Mouse (Mus musculus): Measurements from ENCODE around the gene Gm45062.

Gene Gm45062

GRCm38 (mm10) chr6:8582377-8582776 lies 323.1 kb downstream of the Gm45062 start:
- TF ChIP-seq GATA4 (IDR thresholded peaks at IDR 0.05; ENCODE audit: insufficient replicate concordance, low read length): no peak

- TF ChIP-seq GATA4 (IDR thresholded peaks at IDR 0.05; ENCODE audit: insufficient replicate concordance, low read length): no peak
Measured at GRCm38 (mm10) chr6:8583892-8584291, 324.6 kb downstream of the Gm45062 start.

GRCm38 (mm10) chr6:8591665-8592064 lies 332.4 kb downstream of the Gm45062 start:
- no peak for TF ChIP-seq GATA4 (IDR thresholded peaks at IDR 0.05; ENCODE audit: insufficient replicate concordance, low read length)

GRCm38 (mm10) chr6:8617369-8617768 lies 358.1 kb downstream of the Gm45062 start:
- no peak for TF ChIP-seq GATA4 (IDR thresholded peaks at IDR 0.05; ENCODE audit: insufficient replicate concordance, low read length)

GRCm38 (mm10) chr6:8619582-8620350 lies 360.5 kb downstream of the Gm45062 start:
- TF ChIP-seq GATA4 (IDR thresholded peaks at IDR 0.05; ENCODE audit: insufficient replicate concordance, low read length): no peak

GRCm38 (mm10) chr6:8623045-8623444 lies 363.8 kb downstream of the Gm45062 start:
- no peak for TF ChIP-seq GATA4 (IDR thresholded peaks at IDR 0.05; ENCODE audit: insufficient replicate concordance, low read length)

- no peak for TF ChIP-seq GATA4 (IDR thresholded peaks at IDR 0.05; ENCODE audit: insufficient replicate concordance, low read length)
Measured at GRCm38 (mm10) chr6:8628226-8628625, 369.0 kb downstream of the Gm45062 start.

GRCm38 (mm10) chr6:8628715-8629267 lies 369.5 kb downstream of the Gm45062 start:
- TF ChIP-seq GATA4 (IDR thresholded peaks at IDR 0.05; ENCODE audit: insufficient replicate concordance, low read length): no peak

- TF ChIP-seq GATA4 (IDR thresholded peaks at IDR 0.05; ENCODE audit: insufficient replicate concordance, low read length): no peak
Measured at GRCm38 (mm10) chr6:8630531-8630930, 371.3 kb downstream of the Gm45062 start.

- TF ChIP-seq GATA4 (IDR thresholded peaks at IDR 0.05; ENCODE audit: insufficient replicate concordance, low read length): no peak
Measured at GRCm38 (mm10) chr6:8631362-8631761, 372.1 kb downstream of the Gm45062 start.

GRCm38 (mm10) chr6:8631986-8632632 lies 372.9 kb downstream of the Gm45062 start:
- TF ChIP-seq GATA4 (IDR thresholded peaks at IDR 0.05; ENCODE audit: insufficient replicate concordance, low read length): no peak

- no peak for TF ChIP-seq GATA4 (IDR thresholded peaks at IDR 0.05; ENCODE audit: insufficient replicate concordance, low read length)
Measured at GRCm38 (mm10) chr6:8632701-8633100, 373.5 kb downstream of the Gm45062 start.

GRCm38 (mm10) chr6:8638122-8638521 lies 378.9 kb downstream of the Gm45062 start:
- no peak for TF ChIP-seq GATA4 (IDR thresholded peaks at IDR 0.05; ENCODE audit: insufficient replicate concordance, low read length)

GRCm38 (mm10) chr6:8638899-8639298 lies 379.6 kb downstream of the Gm45062 start:
- no peak for TF ChIP-seq GATA4 (IDR thresholded peaks at IDR 0.05; ENCODE audit: insufficient replicate concordance, low read length)

GRCm38 (mm10) chr6:8639526-8639925 lies 380.3 kb downstream of the Gm45062 start:
- no peak for TF ChIP-seq GATA4 (IDR thresholded peaks at IDR 0.05; ENCODE audit: insufficient replicate concordance, low read length)

GRCm38 (mm10) chr6:8640863-8641262 lies 381.6 kb downstream of the Gm45062 start:
- TF ChIP-seq GATA4 (IDR thresholded peaks at IDR 0.05; ENCODE audit: insufficient replicate concordance, low read length): no peak
